Mouse (Mus musculus): ENCODE results near the gene Actr8.

GRCm38 (mm10) chr14:30048049-30048448, 69.9 kb downstream of the Actr8 start:
- peak; percentile 37 for TF ChIP-seq CTCF (IDR thresholded peaks at IDR 0.05)
- no peak for TF ChIP-seq EP300 (IDR thresholded peaks at IDR 0.05)

Data from lung, postnatal 0 days (tissue).